Comparison of ENCODE assay signal across 9 mouse cellular contexts in genomic region chr6:88626462-88626861, GRCm38 (mm10). TPM values are rescaled to one million over a fixed set of nuclear protein-coding genes. Genes with fewer than 3 reads are reported as not detected.
DNase-seq lines count a peak whose midpoint lies in the region; ATAC-seq and TF ChIP-seq lines count a peak whose summit lies in the region.
"Had no signal": no experiment of that assay in that cellular context is flagged by ENCODE, and none has a peak within 500 bp of the region (broad histone marks: within the 10 kb centered on the region; RNA-seq: fewer than 3 reads in every experiment).

No protein-coding gene starts in this region.

- H3K9ac ChIP-seq in kidney, embryonic 14.5 days (ENCODE audit: low read depth, low read length), result no peak overlapping the region
- H3K9ac ChIP-seq in forebrain, postnatal 0 days, result no peak overlapping the region
- H3K9ac ChIP-seq in midbrain, embryonic 15.5 days, result no peak overlapping the region

- no peaks in the 10 kb centered on the region for H3K27me3 ChIP-seq in kidney, embryonic 14.5 days (ENCODE audit: control insufficient read depth, insufficient read depth, low read length)
- no peaks in the 10 kb centered on the region for H3K27me3 ChIP-seq in forebrain, postnatal 0 days (ENCODE audit: insufficient read depth, low read length)
- no peaks in the 10 kb centered on the region for H3K27me3 ChIP-seq in midbrain, embryonic 15.5 days (replicated peaks)

- 9% methylated on average over 4 of the region's 4 CpGs for WGBS in kidney, embryonic 14.5 days
- 31% methylated on average over 4 of the region's 4 CpGs for WGBS in forebrain, postnatal 0 days
- 68% methylated on average over 4 of the region's 4 CpGs for WGBS in midbrain, embryonic 15.5 days

- no peak overlapping the region for H3K4me3 ChIP-seq in kidney, embryonic 14.5 days (ENCODE audit: low read length)
- no peak overlapping the region for H3K4me3 ChIP-seq in forebrain, postnatal 0 days (ENCODE audit: low read depth, low read length)
- no peak overlapping the region for H3K4me3 ChIP-seq in midbrain, embryonic 15.5 days

- no peaks in the 10 kb centered on the region for H3K9me3 ChIP-seq in kidney, embryonic 14.5 days (ENCODE audit: control insufficient read depth, low read length)
- no peaks in the 10 kb centered on the region for H3K9me3 ChIP-seq in forebrain, postnatal 0 days (ENCODE audit: low read length)
- H3K9me3 ChIP-seq in midbrain, embryonic 15.5 days, result no peaks in the 10 kb centered on the region
- H3K9me3 ChIP-seq: megakaryocyte, embryonic 14.5 days had no signal

- no peaks in the 10 kb centered on the region for H3K36me3 ChIP-seq in kidney, embryonic 14.5 days (ENCODE audit: control insufficient read depth, insufficient read depth, low read length)
- H3K36me3 ChIP-seq in forebrain, postnatal 0 days (ENCODE audit: insufficient read depth), result no peaks in the 10 kb centered on the region
- no peaks in the 10 kb centered on the region for H3K36me3 ChIP-seq in midbrain, embryonic 15.5 days (replicated peaks)

- no peak overlapping the region for H3K27ac ChIP-seq in kidney, embryonic 14.5 days (ENCODE audit: low read depth, low read length)
- H3K27ac ChIP-seq in forebrain, postnatal 0 days (ENCODE audit: low read depth, low read length), result no peak overlapping the region; the same call in 1 of the 2 replicates
- H3K27ac ChIP-seq in midbrain, embryonic 15.5 days, result peak overlapping the region; percentile 84

- ATAC-seq in kidney, embryonic 14.5 days (ENCODE audit: low FRiP score, low TSS enrichment), result no peak
- ATAC-seq in forebrain, postnatal 0 days, result no peak
- ATAC-seq in midbrain, embryonic 15.5 days (replicated peaks), result no peak

- H3K4me2 ChIP-seq in kidney, embryonic 14.5 days (replicated peaks; ENCODE audit: low read depth, low read length), result peak overlapping the region; percentile 98
- peak overlapping the region; percentile 99 for H3K4me2 ChIP-seq in forebrain, postnatal 0 days (ENCODE audit: low read depth)
- peak overlapping the region; percentile 96; the same call in 1 of the 2 replicates for H3K4me2 ChIP-seq in midbrain, embryonic 15.5 days

- TF ChIP-seq CTCF in forebrain, postnatal 0 days (IDR thresholded peaks at IDR 0.05; ENCODE audit: low read depth), result no peak

- DNase-seq in kidney, postnatal 14 days, result no peak
- DNase-seq in embryo, embryonic 11 days, result peak; percentile 15
- no peak for DNase-seq in forebrain, postnatal 0 days
- DNase-seq in urinary bladder, postnatal 36 days (ENCODE audit: low spot score in 2 of 2), result no peak
- no peak for DNase-seq in adrenal gland, postnatal 4 days (ENCODE audit: low spot score in 2 of 2)
- DNase-seq: right cerebral cortex, postnatal 4 days had no signal

- H3K4me1 ChIP-seq in kidney, embryonic 14.5 days (ENCODE audit: control insufficient read depth, insufficient read depth, low read length), result peaks cover 8% of the 10 kb centered on the region; the same call in 1 of the 2 replicates
- H3K4me1 ChIP-seq in forebrain, postnatal 0 days (ENCODE audit: insufficient read depth), result no peaks in the 10 kb centered on the region
- H3K4me1 ChIP-seq in midbrain, embryonic 15.5 days, result peaks cover 17% of the 10 kb centered on the region

RNA-seq across cellular contexts. Expression of gene Kbtbd12, which starts 11.3 kb away (rescaled TPM):
- polyA plus RNA-seq in kidney, embryonic 14.5 days (2014; fragmentation: Nextera tagmentation; extraction: Ambion mirVana), result 0.24 TPM in 1 of 2 replicates, not detected in the other
- 0.08 and 0.29 TPM in 2 replicates for total RNA-seq in forebrain, postnatal 0 days (2014; rRNA removed)
- polyA plus RNA-seq in forebrain, postnatal 0 days (2015; fragmentation: Nextera tagmentation; extraction: Ambion mirVana), result 0.14 and 0.24 TPM in 2 replicates
- 0.26 and 0.65 TPM in 2 replicates for polyA plus RNA-seq in midbrain, embryonic 15.5 days (2015; fragmentation: Nextera tagmentation; extraction: Ambion mirVana)
- 1 to 10 TPM in 1 of 2 experiments, under 1 TPM in 1; 0.45 to 1.3 TPM for total RNA-seq in adrenal gland, postnatal 4 days (2021)
